Mouse (Mus musculus) G1E (cell line): ENCODE data around the gene Aagab.

Experiments used
- CTCF ChIP-seq: IDR thresholded peaks from 2 replicates; pipeline ENCODE4 v1.5.1; 2012; ENCODE audit warnings: low read depth, low read length, inconsistent platforms, mixed read lengths
- GATA1 ChIP-seq: IDR thresholded peaks from 2 replicates; pipeline ENCODE4 v1.6.1; 2012; ENCODE audit warnings: borderline replicate concordance, low read length, inconsistent platforms, mixed read lengths
- POLR2AphosphoS5 ChIP-seq: IDR thresholded peaks from 2 replicates; pipeline ENCODE4 v1.6.1; 2012; ENCODE audit warnings: low read depth, low read length, inconsistent platforms; ENCODE audit not compliant: insufficient replicate concordance
- TAL1 ChIP-seq: conservative IDR thresholded peaks from 2 replicates; pipeline ENCODE4 v1.6.1; 2012; ENCODE audit warnings: low read depth, low read length, inconsistent platforms, mixed read lengths

- no peak for TF ChIP-seq CTCF
- no peak for TF ChIP-seq GATA1
- no peak for TF ChIP-seq TAL1
- TF ChIP-seq POLR2AphosphoS5, result no peak
These were observed 75.6 kb downstream of the Aagab start for GRCm38 (mm10) chr9:63678076-63678475.
